Mouse (Mus musculus) T-helper 1 cell (primary cell): ENCODE measurements around the gene Smco3.
"Not testable (repeated sequence)": the region's sequence is repeated elsewhere in the genome, so short reads cannot be mapped to it uniquely, and the experiment has no call there.

Source experiments
- in situ Hi-C: fragments of 300-600 bp; cut with MboI, MseI; formaldehyde crosslinking; loops from one replicate; pipeline ENCODE4 v1.15.1; 2025; ENCODE audit warnings: high pct_unique_total_duplicates

Gene Smco3

GRCm38 (mm10) chr6:136806819-136807218 lies 28.4 kb downstream of the Smco3 start:
- in situ Hi-C loops = no loop called here

GRCm38 (mm10) chr6:136805409-136805775 lies 29.9 kb downstream of the Smco3 start:
- in situ Hi-C loops = no loop called here

- in situ Hi-C loops = no loop called here
Observed at GRCm38 (mm10) chr6:136804705-136805408, 30.4 kb downstream of the Smco3 start.

- in situ Hi-C loops = no loop called here
Observed at GRCm38 (mm10) chr6:136803739-136804633, 31.3 kb downstream of the Smco3 start, which contains the start of gene Hist4h4. Hist4h4 (minus strand) TSS chr6:136804415.

- in situ Hi-C loops = no loop called here
Observed at GRCm38 (mm10) chr6:136803093-136803738, 32.0 kb downstream of the Smco3 start.

GRCm38 (mm10) chr6:136801274-136801673 lies 34.0 kb downstream of the Smco3 start:
- in situ Hi-C loops = no loop called here

- in situ Hi-C loops = no loop called here
Observed at GRCm38 (mm10) chr6:136800710-136801109, 34.5 kb downstream of the Smco3 start.

- in situ Hi-C loops = not testable (repeated sequence)
Observed at GRCm38 (mm10) chr6:136797874-136798693, 37.2 kb downstream of the Smco3 start.

- in situ Hi-C loops = no loop called here
Observed at GRCm38 (mm10) chr6:136795850-136796249, 39.4 kb downstream of the Smco3 start.

- in situ Hi-C loops = no loop called here
Observed at GRCm38 (mm10) chr6:136795110-136795509, 40.1 kb downstream of the Smco3 start.

GRCm38 (mm10) chr6:136793831-136794525 lies 41.3 kb downstream of the Smco3 start:
- in situ Hi-C loops = no loop called here

GRCm38 (mm10) chr6:136792884-136793758 lies 42.1 kb downstream of the Smco3 start:
- in situ Hi-C loops = no loop called here

- in situ Hi-C loops = no loop called here
Observed at GRCm38 (mm10) chr6:136789391-136789971, 45.8 kb downstream of the Smco3 start.

GRCm38 (mm10) chr6:136782761-136783160 lies 52.5 kb downstream of the Smco3 start:
- in situ Hi-C loops = no loop called here

GRCm38 (mm10) chr6:136782146-136782545 lies 53.1 kb downstream of the Smco3 start:
- in situ Hi-C loops = no loop called here

GRCm38 (mm10) chr6:136781377-136781986 lies 53.8 kb downstream of the Smco3 start, which contains the start of gene Gucy2c:
Gucy2c (minus strand) TSS chr6:136781765.
- in situ Hi-C loops = no loop called here
